Mouse (Mus musculus) limb, embryonic 10.5 days (tissue): ENCODE measurements around the gene Ooep. TPM values are rescaled to one million over a fixed set of nuclear protein-coding genes. Genes with fewer than 3 reads are reported as not detected.
"Not testable (repeated sequence)": the region's sequence is repeated elsewhere in the genome, so short reads cannot be mapped to it uniquely, and the experiment has no call there.

ENCODE experiments used
- DNase-seq: peaks from one replicate; pipeline ENCODE4 v3.0.0-alpha.2; 2017; ENCODE audit warnings: low spot score
- H3K27ac ChIP-seq: fragments of 300-500 bp; sonication (generic); 2 replicates; pipeline ENCODE4 v1.5.1; 2016; ENCODE audit warnings: mild to moderate bottlenecking
- H3K27me3 ChIP-seq: fragments of 300-500 bp; sonication (generic); 2 replicates; pipeline ENCODE4 v1.6.1; 2016; ENCODE audit warnings: low read depth, mild to moderate bottlenecking; ENCODE audit not compliant: poor library complexity, severe bottlenecking
- H3K36me3 ChIP-seq: fragments of 300-500 bp; sonication (generic); 2 replicates; pipeline ENCODE4 v1.6.1; 2016; ENCODE audit warnings: mild to moderate bottlenecking, moderate library complexity
- H3K4me1 ChIP-seq: fragments of 300-500 bp; sonication (generic); 2 replicates; pipeline ENCODE4 v1.6.1; 2016
- H3K4me3 ChIP-seq: fragments of 300-500 bp; sonication (generic); 2 replicates; pipeline ENCODE4 v1.5.1; 2016; ENCODE audit warnings: mild to moderate bottlenecking, moderate library complexity
- H3K9me3 ChIP-seq: fragments of 300-500 bp; sonication (generic); replicated peaks from 2 replicates; pipeline ENCODE4 v1.6.1; 2016; ENCODE audit warnings: mild to moderate bottlenecking
- WGBS: fragments of 180-500 bp; shearing (Covaris S2); methylation state at CpG from one replicate; pipeline ENCODE4 v1.1.7; 2016; 5-methylcytosine and 5-hydroxymethylcytosine counted together
- polyA plus RNA-seq: library from polyadenylated mRNA; unstranded; fragments of >200 nt; fragmentation: Nextera tagmentation; extraction: Ambion mirVana; gene quantifications from 2 replicates; pipeline ENCODE4 v1.2.1, GENCODE M21; 2016

The Ooep gene
- polyA plus RNA-seq, 1 experiment from 2014 or later, result 0.90 TPM

- Histone ChIP-seq H3K27ac (no peak overlapping the region), H3K36me3 (no peaks in the 10 kb centered on the region), H3K4me3 (no peak overlapping the region), H3K27me3 (no peaks in the 10 kb centered on the region), H3K9me3 (no peaks in the 10 kb centered on the region), H3K4me1 (no peaks in the 10 kb centered on the region; the same call in 1 of the 2 replicates)
- no peak for DNase-seq
- 28% methylated on average over 2 of the region's 2 CpGs for WGBS
These were observed 18.0 kb downstream of the Ooep start for GRCm38 (mm10) chr9:78360484-78360872.

- 84% methylated on average over 6 of the region's 6 CpGs for WGBS
- Histone ChIP-seq H3K4me1 (no peaks in the 10 kb centered on the region; the same call in 1 of the 2 replicates), H3K27ac (no peak overlapping the region), H3K9me3 (no peaks in the 10 kb centered on the region), H3K36me3 (no peaks in the 10 kb centered on the region), H3K4me3 (no peak overlapping the region), H3K27me3 (no peaks in the 10 kb centered on the region)
- no peak for DNase-seq
These were observed 18.6 kb downstream of the Ooep start for GRCm38 (mm10) chr9:78359750-78360483.

- Histone ChIP-seq H3K9me3 (no peaks in the 10 kb centered on the region), H3K27ac (no peak overlapping the region), H3K4me3 (no peak overlapping the region), H3K4me1 (no peaks in the 10 kb centered on the region; the same call in 1 of the 2 replicates), H3K36me3 (no peaks in the 10 kb centered on the region), H3K27me3 (no peaks in the 10 kb centered on the region)
- 14% methylated on average over 9 of the region's 9 CpGs for WGBS
- DNase-seq, result peak; percentile 78
These were observed 20.5 kb downstream of the Ooep start for GRCm38 (mm10) chr9:78358053-78358452.

- Histone ChIP-seq H3K4me3 (no peak within 1 kb of the TSS), H3K27me3 (no peaks in the 10 kb centered on the region), H3K27ac (no peak within 1 kb of the TSS), H3K4me1 (no peaks in the 10 kb centered on the region), H3K9me3 (no peaks in the 10 kb centered on the region), H3K36me3 (no peaks in the 10 kb centered on the region)
- DNase-seq, result no peak
- 93% methylated on average over 8 of the region's 8 CpGs for WGBS
These were observed 22.9 kb downstream of the Ooep start, which contains the start of gene Gsta2 for GRCm38 (mm10) chr9:78355611-78356010. Gene Gsta2, minus strand, starts transcription at chr9:78355788.

- H3K36me3 ChIP-seq, result no peaks in the 10 kb centered on the region
- no peak for DNase-seq
- H3K4me1 ChIP-seq, result no peaks in the 10 kb centered on the region
- 82% methylated on average over 11 of the region's 11 CpGs for WGBS
- no peak overlapping the region for H3K27ac ChIP-seq
- H3K4me3 ChIP-seq, result no peak overlapping the region
- no peaks in the 10 kb centered on the region for H3K27me3 ChIP-seq
- H3K9me3 ChIP-seq, result no peaks in the 10 kb centered on the region
These were observed 23.6 kb downstream of the Ooep start for GRCm38 (mm10) chr9:78354665-78355578.

- no peak overlapping the region for H3K4me3 ChIP-seq
- no peaks in the 10 kb centered on the region for H3K27me3 ChIP-seq
- H3K27ac ChIP-seq, result no peak overlapping the region
- DNase-seq, result no peak
- WGBS, result 88% methylated on average over 6 of the region's 6 CpGs
- H3K9me3 ChIP-seq, result no peaks in the 10 kb centered on the region
- no peaks in the 10 kb centered on the region for H3K36me3 ChIP-seq
- no peaks in the 10 kb centered on the region for H3K4me1 ChIP-seq
These were observed 26.9 kb downstream of the Ooep start for GRCm38 (mm10) chr9:78351504-78352220.

GRCm38 (mm10) chr9:78350007-78350406, 28.5 kb downstream of the Ooep start:
- H3K27ac ChIP-seq, H3K27me3 ChIP-seq, H3K4me3 ChIP-seq, H3K9me3 ChIP-seq, DNase-seq, H3K4me1 ChIP-seq, H3K36me3 ChIP-seq: not testable (repeated sequence)

- H3K4me1 ChIP-seq, H3K9me3 ChIP-seq: not testable (repeated sequence)
- WGBS, result 82% methylated on average over 3 of the region's 3 CpGs
These were observed 29.4 kb downstream of the Ooep start for GRCm38 (mm10) chr9:78349141-78349540.

GRCm38 (mm10) chr9:78348206-78349004, 30.1 kb downstream of the Ooep start:
- 69% methylated on average over 6 of the region's 6 CpGs for WGBS

More at GRCm38 (mm10) chr9:78349141-78349540, 29.4 kb downstream of the Ooep start:
- not testable (repeated sequence) for H3K4me3 ChIP-seq, H3K27me3 ChIP-seq, DNase-seq, H3K36me3 ChIP-seq, H3K27ac ChIP-seq

GRCm38 (mm10) chr9:78347004-78347403, 31.5 kb downstream of the Ooep start:
- H3K27me3 ChIP-seq, result no peaks in the 10 kb centered on the region
- 70% methylated on average over 3 of the region's 3 CpGs for WGBS
- H3K4me1 ChIP-seq, result no peaks in the 10 kb centered on the region
- no peaks in the 10 kb centered on the region for H3K9me3 ChIP-seq
- no peak overlapping the region for H3K27ac ChIP-seq
- no peak for DNase-seq
- no peaks in the 10 kb centered on the region for H3K36me3 ChIP-seq
- H3K4me3 ChIP-seq, result no peak overlapping the region

More at GRCm38 (mm10) chr9:78348206-78349004, 30.1 kb downstream of the Ooep start:
- not testable (repeated sequence) for H3K27ac ChIP-seq, H3K4me1 ChIP-seq, DNase-seq, H3K36me3 ChIP-seq, H3K4me3 ChIP-seq, H3K9me3 ChIP-seq, H3K27me3 ChIP-seq

GRCm38 (mm10) chr9:78345235-78345634, 33.3 kb downstream of the Ooep start:
- H3K4me3 ChIP-seq, H3K36me3 ChIP-seq, H3K9me3 ChIP-seq, H3K27ac ChIP-seq, H3K27me3 ChIP-seq, DNase-seq, H3K4me1 ChIP-seq: not testable (repeated sequence)
- 60% methylated on average over 4 of the region's 4 CpGs for WGBS

GRCm38 (mm10) chr9:78343055-78343454, 35.5 kb downstream of the Ooep start:
- H3K27ac ChIP-seq, result not testable (repeated sequence)

More at GRCm38 (mm10) chr9:78343055-78343454, 35.5 kb downstream of the Ooep start:
- H3K4me3 ChIP-seq, H3K36me3 ChIP-seq, H3K4me1 ChIP-seq, H3K9me3 ChIP-seq, H3K27me3 ChIP-seq, DNase-seq: not testable (repeated sequence)
- WGBS, result 90% methylated on average over 9 of the region's 9 CpGs
